Mouse (Mus musculus): ENCODE data around the gene Atf1.
"Not testable (repeated sequence)": the region's sequence is repeated elsewhere in the genome, so short reads cannot be mapped to it uniquely, and the experiment has no call there.

The Atf1 gene

DNA sequence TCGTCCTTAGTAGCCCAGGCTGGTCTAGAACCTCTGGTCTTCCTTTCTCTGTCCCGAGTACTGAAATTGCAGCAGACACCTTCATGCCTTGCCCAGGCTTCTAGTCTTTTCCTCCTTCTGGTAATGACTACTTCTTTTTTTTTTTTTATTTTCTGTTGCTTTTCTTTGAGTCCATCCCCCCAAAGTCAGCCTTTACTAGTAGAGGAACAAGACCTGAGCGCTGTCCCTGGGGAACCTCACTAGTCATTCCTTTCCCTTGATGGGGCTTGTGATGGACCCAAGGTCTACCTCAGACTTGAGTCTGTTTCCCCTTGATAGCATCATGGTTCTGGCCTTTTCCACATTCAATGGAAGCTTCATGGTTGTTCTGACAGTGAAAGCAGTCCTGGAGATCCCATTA, 9.6 kb upstream of the Atf1 start:
- DNase-seq, result no peak

- DNase-seq, result no peak
Observed at GRCm38 (mm10) chr15:100219396-100219795, 8.2 kb upstream of the Atf1 start.

GRCm38 (mm10) chr15:100220916-100221315, 6.7 kb upstream of the Atf1 start:
- no peak for DNase-seq

DNA sequence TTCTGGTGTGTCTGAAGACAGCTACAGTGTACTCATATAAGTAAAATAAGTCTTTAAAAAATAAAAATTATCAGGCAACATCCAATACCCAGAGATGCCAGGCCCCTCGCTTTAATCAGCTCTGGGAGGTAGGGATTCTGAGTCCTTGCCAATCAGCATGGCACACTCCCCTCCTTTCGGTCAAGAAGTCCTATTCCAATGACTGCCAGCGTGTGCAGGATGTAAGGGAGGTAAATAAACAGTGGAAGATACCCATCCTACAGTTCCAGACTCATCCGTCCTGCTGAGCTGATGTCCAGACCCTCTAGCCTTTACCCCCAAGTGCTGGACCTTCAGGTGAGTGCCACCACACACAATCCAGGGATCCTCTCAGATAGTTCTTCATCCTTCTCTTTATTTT, 2.2 kb upstream of the Atf1 start:
- no peak for DNase-seq

DNA sequence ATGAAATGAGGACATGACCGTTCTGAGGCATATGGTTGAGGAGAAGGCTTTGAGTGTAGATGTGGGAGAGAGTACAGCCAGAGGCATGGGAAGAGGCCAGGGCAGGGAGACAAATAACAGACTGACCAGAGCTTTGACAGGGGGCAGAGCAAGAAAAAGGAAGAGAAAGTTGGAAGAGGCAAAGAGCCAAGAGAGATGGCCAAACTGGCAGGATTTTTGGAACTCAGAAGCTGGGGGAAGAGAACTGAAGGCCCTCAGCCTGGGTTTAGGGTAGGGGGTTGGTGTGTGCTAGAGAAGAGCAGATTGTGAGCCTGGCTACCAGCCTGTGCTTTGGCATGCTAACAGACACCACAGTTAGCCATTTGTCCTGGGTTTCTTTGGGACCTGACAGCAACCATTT, 1.7 kb upstream of the Atf1 start:
- DNase-seq, result no peak

GRCm38 (mm10) chr15:100227031-100227662, 472 bp upstream of the Atf1 start:
- no peak for DNase-seq

DNA sequence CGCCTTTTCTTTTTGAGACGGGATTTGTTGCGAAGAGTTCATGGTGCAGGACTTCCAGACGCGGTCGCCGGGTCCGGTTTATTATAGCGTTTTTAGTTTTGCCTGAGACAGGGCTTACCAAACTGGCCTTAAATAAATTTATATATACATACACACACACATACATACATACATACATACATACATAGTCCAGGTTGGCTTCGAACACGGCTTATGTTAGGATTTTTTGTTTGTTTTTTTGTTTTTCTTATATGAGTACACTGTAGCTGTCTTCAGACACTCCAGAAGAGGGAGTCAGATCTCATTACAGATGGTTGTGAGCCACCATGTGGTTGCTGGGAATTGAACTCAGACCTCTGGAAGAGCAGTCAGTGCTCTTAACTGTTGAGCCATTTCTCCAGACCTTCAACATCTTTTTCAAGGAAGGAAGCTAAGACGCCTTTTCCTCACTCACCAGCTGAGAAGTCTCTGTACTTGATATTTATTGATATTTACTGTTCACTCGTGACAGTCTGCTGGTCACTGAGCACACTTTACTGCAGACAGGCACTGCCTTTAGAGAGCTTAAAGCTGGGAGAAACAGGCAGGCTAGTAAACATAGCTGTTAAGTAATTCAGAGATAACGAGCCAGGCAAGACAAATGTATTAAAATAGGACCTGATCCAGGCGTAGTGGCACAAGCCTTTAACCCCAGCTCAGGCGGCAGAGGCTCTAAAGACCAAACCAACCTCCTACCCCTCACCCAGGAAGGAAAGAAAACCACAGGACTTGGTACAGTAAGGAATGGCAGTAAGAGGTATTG, 1.1 kb downstream of the Atf1 start:
- no peak for DNase-seq

GRCm38 (mm10) chr15:100230655-100231054, 3.0 kb downstream of the Atf1 start:
- no peak for DNase-seq

DNA sequence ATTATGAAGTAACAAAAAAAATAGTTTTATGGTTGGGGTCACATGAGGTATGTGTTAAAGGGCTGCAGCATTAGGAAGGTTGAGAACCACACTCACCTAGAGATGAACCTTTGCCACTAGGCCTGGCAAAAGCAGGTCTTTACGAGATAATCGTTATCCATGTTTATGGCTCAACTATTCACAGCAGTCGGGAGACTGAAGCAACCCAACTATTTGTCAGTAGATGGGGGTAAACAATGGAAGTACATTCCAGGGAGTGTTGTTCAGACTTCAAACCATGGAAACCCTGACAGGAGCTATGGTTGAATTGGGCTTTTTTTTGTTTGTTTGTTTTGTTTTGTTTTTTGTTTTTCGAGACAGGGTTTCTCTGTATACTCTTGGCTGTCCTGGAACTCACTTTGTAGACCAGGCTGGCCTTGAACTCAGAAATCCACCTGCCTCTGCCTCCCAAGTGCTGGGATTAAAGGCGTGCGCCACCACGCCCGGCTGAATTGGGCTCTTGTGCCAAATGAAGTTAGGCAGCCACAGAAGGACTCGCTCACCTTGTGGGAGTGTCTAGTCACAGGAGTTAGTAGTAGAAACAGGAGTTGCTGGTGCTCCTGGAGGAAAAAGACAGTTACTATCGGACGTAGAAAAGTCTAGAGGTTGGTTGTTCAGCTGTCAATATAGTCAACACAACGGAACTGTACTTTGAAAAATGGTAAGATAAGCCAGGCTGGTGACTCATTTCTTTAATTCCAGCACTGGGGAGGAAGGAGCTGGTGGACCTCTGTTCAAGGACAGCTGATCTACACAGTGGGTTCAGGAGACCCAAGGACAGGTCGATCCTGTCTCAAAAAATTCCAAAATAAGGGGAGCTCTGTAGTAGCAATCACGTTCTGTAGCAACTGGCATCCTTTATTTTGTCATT, 4.3 kb downstream of the Atf1 start:
- no peak for DNase-seq

DNA sequence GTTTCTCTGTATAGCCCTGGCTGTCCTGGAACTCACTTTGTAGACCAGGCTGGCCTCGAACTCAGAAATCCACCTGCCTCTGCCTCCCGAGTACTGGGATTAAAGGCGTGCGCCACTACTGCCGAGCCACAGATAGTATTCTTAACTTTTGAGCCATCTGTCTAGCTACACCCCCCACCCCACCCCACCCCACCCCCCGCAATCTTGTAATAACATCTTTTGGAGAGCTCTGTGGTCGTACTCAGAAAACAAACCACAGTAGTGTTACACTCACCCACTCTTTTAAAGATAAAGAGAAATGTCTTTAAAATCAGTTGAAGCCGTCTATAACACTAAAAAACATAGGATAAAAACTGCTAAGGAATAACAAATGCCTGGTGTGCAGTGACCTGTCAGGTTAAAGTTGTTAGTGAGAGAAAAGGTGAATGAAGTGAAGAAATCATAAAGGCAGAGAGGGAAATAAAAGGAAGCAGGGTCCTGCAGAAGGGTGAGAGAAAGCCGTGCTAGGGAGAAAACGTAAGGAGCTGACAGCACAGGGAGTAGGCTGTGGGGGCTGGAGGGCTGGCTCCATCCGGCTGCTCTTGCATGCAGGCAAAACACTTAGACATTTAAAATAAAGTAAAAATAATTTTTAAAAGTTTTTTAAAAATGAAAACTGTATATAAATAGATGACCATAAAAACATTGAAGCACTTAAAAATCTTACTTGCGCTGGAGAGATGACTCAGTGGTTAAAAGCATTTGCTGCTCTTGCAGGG, 7.8 kb downstream of the Atf1 start:
- no peak for DNase-seq

- DNase-seq, result no peak
Observed at GRCm38 (mm10) chr15:100236952-100237351, 9.3 kb downstream of the Atf1 start.

DNA sequence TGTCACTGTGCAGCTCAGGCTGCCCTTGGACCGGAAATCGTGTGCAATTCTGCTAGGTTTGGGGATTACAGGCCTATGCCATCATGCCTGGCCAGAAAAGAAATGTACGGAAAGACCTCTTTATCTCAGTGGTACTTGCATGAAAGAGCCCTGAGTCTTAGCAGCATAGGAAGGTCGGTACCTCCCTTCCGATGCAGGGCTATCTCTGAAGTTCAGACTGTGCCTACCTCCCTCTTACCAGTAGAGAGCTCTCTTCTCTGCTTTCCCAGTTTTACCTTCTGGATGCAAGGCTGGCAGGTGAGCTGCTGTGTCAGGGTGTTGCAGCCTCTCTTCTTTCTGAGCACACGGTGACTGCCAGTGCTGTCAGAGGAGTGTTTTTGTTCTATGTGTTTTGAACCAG, 14.2 kb downstream of the Atf1 start:
- DNase-seq, result no peak

DNA sequence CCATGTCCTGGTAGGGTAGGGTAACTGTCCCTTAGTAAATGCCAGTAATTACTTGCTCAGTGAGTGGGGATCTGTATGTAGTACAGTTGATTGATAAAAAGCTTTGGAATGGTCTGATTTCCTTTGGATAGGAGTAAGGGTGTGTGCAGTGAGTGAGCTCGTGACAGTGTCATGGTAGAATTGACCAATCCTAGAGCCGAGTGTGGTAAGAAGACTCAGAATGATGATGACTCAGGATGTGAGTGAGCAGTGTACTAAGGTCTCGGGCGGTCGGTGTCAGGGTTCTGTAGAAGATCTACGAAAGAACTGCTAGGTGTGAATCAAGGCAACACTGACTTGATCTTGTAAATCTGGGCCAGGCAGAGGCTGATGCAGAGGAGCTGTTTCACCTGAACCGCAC, 18.3 kb downstream of the Atf1 start:
- no peak for DNase-seq

DNA sequence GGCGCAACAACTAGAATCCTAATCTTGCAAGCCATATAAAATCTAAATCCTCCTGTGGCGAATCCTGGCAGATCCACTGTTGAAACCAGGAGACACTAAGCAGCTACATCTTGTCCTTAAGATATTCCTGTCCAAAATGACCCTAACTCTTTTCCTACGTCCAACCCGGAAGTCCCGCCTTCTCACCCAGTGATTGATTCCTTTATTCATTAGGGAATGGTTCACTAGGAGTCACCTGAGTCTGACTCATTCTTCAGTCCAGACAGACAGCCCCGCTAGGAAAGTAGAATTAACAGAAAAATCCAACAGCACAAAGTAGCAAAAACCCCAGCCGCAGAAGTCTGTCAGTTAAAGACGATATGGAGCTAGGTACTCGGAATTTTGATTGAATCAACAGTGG, 19.7 kb downstream of the Atf1 start:
- no peak for DNase-seq

DNA sequence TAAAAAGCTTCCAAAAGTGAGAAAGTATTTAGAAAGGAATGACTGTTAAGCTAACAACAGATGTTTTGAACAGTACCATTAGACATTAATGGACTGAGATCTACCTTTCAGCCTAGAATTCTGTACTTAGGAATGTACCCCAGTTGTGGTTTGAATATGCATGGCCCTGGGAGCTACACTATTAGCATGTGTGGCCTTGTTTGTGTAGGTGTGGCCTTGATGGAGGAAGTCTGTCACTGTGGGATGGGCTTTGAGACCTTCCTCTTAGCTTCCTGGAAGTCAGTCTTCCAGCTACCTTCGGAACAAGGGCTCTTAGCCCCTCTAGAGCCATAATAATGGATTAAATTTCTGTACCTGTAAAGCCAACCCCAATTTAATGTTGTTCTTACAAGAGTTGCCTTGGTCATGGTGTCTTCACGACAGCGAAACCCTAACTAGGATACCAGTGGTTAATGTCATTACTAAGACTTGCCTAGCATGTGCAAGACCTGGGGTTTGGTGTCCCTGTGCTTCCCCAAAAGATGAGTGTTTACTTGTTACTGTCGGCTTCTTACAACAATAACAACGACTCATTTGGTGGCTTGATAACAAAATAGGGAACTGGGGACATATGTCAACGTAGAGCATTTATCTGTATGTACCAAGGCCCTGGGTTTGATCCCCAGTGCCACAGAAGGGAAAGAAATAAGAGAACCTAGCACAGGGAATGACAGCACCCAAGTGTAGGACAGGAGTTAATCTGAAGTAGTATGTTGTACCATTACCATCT, 21.2 kb downstream of the Atf1 start:
- no peak for DNase-seq

DNA sequence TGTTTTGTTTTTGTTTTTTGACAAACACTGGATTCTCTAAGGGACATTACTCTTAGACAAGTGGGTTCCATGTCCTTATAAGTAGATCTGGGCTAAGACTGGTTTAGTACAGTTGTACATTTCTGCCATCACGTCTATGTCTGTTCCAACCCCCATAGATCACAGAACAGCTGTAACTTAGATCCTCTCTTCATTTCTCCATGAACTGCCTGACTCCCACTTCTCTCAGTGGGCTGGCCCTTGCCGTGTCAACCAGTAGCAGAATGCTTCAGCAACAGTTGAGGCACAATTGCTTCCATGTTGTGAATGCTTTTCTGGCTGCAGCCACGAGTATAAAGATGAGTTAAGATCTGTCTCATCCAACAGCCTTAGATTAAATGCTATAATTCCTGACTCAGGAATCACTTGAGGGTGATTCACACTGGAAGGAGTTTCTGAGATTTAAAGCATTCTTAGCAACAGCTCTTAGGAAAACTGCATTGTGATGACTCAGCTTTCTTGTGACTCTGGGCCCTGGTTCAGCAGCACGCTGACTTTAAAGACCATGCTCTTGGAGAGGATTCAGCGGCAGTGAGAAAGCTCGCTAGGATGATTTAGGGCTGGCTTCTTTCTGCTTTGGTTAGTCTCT, 23.6 kb downstream of the Atf1 start:
- no peak for DNase-seq

- no peak for DNase-seq
Observed at GRCm38 (mm10) chr15:100256386-100256785, 28.8 kb downstream of the Atf1 start.

DNA sequence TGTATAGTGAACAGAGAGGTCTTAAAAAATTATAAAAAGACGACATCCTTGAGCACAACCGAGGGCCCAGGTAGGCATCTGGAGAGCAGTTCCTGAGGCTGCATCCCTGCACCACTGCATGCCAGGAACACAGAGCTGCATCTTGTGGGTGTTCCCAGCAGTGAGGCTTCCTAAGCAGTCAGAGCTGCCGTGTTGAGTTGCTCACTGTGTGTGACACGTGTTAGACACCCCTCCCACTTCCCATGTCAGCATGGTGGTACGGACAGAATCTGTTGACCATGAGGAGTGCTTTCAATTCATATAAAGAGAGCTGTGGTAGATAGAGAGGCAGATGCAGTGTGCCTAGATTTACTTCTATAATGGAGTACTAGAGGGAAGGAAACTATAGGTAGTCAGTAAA, 29.7 kb downstream of the Atf1 start:
- no peak for DNase-seq

- DNase-seq, result no peak
Observed at GRCm38 (mm10) chr15:100258646-100259425, 31.2 kb downstream of the Atf1 start.

- not testable (repeated sequence) for DNase-seq
Observed at GRCm38 (mm10) chr15:100260351-100260750, 32.7 kb downstream of the Atf1 start.
